Mouse (Mus musculus) CD4-positive helper T cell, adult 2 months (primary cell): ENCODE results near the gene Ankrd9.
A peak's percentile ranks its signal among the peaks of the same experiment; 100 is the strongest.

Experiments used
- DNase-seq: peaks from one replicate; pipeline ENCODE4 v3.0.0-alpha.2; 2012; ENCODE audit warnings: low read depth, missing footprints, low spot score

Ankrd9 gene

DNA sequence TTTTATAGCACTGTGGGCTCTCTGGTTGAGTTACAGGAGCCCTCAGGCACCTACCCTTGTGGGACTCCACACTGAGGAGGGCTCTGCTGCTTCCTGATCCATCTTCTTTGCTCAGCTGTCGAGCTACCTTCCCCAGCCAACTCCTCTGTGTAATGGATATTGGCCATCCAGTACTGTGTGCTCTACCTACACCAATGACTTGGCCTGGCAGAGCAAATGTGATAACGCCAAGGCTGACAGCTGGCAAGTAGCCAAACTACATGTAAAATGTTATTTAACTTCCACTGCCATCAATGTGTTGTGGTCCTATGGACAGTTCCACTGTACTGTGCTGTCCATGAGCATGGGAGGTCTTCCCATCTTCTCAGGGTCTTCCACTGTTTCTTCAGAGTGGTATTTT is 16.9 kb downstream of the Ankrd9 start:
- no peak for DNase-seq

GRCm38 (mm10) chr12:110954351-110954991 is 24.4 kb downstream of the Ankrd9 start:
- no peak for DNase-seq

- DNase-seq, result no peak
Measured at GRCm38 (mm10) chr12:110953900-110954299, 24.9 kb downstream of the Ankrd9 start.

DNA sequence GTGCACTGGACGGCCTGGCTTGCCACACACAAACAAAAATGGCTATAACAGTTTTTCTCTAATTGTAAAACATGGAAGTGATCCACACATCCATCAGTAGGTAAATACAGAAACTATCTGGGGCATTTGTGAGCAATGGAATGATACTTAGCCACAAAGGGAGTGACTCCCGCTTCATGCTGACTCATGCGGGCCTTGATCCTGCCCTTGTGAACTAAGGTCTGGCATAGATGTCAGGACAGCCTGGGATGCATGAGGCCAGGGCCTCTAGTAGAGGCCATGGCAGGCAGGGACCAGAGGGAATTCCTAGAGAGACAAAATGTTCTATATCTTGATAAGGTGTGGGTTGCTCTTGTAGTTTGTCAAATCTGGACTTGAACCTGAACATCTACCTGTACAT is 25.4 kb downstream of the Ankrd9 start:
- DNase-seq, result no peak

GRCm38 (mm10) chr12:110952628-110953385 is 26.0 kb downstream of the Ankrd9 start:
- DNase-seq, result no peak

DNA sequence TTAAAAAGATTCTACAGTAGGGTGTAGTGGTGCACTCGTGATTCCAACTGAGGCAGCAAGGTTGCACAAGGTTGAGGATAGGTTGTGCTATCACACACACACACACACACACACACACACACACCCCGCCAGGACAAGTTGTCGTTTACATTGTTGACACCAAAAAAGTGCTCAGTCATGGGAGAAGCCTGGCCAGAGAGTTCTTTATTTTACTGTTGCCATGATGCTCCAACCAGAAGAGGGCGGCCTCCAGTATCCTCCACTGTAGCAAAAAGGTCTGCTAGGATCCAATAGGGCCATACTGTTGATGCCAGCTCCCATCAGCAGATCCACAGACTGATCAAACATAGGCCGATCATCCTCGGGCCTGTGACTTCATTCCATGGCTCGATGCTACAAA is 27.6 kb downstream of the Ankrd9 start:
- DNase-seq, result no peak

- no peak for DNase-seq
Measured at GRCm38 (mm10) chr12:110950151-110950550, 28.7 kb downstream of the Ankrd9 start.

DNA sequence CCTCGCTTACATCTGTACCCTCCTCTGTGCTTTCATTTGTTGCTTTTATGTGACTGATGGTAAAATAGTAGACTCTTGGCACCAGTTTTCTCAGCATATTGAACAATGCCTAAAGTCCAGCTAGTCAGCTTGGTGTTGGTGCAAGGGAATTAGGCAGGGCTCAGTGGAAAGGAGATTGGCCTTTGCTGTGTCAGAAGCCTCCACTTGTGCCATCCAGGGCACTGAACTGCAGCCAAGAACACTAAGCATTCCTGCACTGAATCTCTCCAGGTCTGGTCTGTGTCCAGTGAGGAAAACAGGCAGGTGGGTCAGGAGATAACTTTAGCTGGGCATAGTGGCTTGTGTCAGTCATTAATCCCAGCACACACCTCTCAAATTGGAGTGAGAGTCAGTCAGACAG is 29.4 kb downstream of the Ankrd9 start:
- no peak for DNase-seq

DNA sequence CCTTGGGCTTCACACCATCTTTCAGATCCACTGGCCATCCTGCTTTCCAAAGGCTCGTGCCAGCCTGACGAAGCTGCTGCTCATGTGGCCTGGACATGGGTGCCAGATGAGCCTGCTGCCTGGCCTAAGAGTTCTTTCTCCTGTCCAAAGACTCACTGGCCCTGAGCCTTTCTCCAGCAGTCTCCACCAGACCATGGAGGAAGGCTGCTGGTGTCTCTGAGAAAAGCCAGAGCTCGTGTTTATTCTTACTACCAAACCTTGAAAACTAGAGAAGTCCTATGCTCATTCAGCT is 30.0 kb downstream of the Ankrd9 start:
- DNase-seq, result no peak

GRCm38 (mm10) chr12:110948082-110948909 is 30.5 kb downstream of the Ankrd9 start:
- no peak for DNase-seq

- no peak for DNase-seq
Measured at GRCm38 (mm10) chr12:110946216-110946615, 32.6 kb downstream of the Ankrd9 start.

DNA sequence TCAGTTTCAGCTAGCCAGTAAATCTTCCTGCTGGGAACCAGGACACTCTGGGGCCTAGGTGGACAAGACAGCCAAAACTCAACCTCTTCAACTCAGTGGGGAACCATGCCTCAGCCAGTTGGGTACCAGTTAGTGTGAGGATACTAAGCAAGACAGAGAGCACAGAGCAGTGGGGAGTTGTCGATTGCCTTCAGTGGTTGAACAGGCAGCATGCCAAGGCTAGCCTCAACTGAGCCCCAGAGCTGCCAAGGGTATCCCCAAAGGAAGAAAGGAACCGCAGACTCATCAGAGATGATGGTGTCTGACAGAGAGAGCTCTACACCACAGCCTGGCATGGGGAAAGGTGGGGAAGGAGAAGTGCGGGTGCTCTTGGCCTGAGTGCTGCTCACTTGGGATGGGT is 38.0 kb downstream of the Ankrd9 start:
- no peak for DNase-seq

GRCm38 (mm10) chr12:110939385-110939784 is 39.5 kb downstream of the Ankrd9 start:
- DNase-seq, result peak; percentile 30

- DNase-seq, result no peak
Measured at GRCm38 (mm10) chr12:110937496-110937895, 41.3 kb downstream of the Ankrd9 start.

DNA sequence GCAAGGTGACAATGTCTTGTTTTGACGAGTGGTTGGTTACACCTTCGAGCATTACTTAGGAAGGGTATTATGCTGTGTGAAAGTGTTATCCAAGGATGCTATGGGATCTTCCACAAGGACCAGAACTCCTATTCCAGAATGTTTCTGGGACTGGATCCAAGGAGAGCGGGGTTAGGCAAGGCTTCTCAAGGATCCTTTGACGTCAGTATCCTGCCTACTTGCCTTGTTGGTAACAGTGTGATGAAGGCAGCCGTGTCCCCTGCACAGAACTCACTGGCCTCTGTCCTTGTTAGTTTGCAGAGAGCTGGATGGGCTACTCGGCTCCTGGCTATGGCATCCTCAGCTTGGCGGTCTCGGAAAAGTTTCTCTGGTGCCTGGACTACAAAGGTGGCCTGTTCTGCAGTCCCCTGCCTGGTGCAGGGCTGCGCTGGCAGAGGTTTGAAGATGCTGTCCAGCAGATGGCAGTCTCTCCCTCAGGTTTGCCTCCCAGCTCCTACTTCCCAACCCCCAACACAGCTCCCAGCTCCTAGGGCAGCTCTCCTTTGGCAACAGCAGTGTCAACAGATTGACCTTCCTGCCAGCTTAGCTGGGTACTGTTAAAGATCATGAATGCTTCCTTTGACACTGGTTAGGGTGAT is 42.7 kb downstream of the Ankrd9 start:
- peak; percentile 59 for DNase-seq

- peak; percentile 19 for DNase-seq
Measured at GRCm38 (mm10) chr12:110932820-110933219, 46.0 kb downstream of the Ankrd9 start.
